In the genomic region with DNA sequence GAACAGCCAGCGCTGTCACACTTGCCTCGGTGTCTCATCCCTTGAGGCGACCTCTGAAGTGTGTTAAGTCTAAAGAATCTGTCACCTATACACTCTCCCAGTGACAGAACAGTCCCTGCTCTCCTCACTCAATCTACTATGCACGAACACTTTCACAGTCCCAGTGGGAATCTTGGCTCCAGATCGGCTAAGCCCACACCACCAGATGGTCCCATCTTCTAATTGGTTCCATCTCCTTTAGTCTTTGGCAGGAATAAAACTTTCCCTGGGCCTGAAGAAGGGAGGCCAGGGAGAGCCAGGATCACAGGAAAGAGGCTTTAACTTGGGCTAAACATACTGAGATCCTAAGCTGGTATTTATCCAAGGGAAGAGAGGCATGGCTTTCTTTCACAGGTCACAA, we compare ENCODE assay signal across 15 mouse cellular contexts. TPM values are rescaled to one million over a fixed set of nuclear protein-coding genes. Genes with fewer than 3 reads are reported as not detected.
DNase-seq lines count a peak whose midpoint lies in the region; ATAC-seq and TF ChIP-seq lines count a peak whose summit lies in the region.
"Had no signal": no experiment of that assay in that cellular context is flagged by ENCODE, and none has a peak within 500 bp of the region (broad histone marks: within the 10 kb centered on the region; RNA-seq: fewer than 3 reads in every experiment).

No protein-coding gene starts in this region.

- no peaks in the 10 kb centered on the region for H3K4me1 ChIP-seq in forebrain, postnatal 0 days (ENCODE audit: insufficient read depth)
- H3K4me1 ChIP-seq: limb, embryonic 12.5 days; midbrain, embryonic 12.5 days had no signal

- no peak for TF ChIP-seq CTCF in forebrain, postnatal 0 days (IDR thresholded peaks at IDR 0.05; ENCODE audit: low read depth)

- H3K27me3 ChIP-seq in forebrain, postnatal 0 days (ENCODE audit: insufficient read depth, low read length), result no peaks in the 10 kb centered on the region
- H3K27me3 ChIP-seq: limb, embryonic 12.5 days had no signal

- no peaks in the 10 kb centered on the region for H3K9me3 ChIP-seq in forebrain, postnatal 0 days (ENCODE audit: low read length)
- H3K9me3 ChIP-seq: limb, embryonic 12.5 days; midbrain, embryonic 12.5 days had no signal

- 45% methylated on average over 5 of the region's 5 CpGs for WGBS in forebrain, postnatal 0 days

- no peak overlapping the region for H3K9ac ChIP-seq in forebrain, postnatal 0 days
- H3K9ac ChIP-seq: limb, embryonic 12.5 days; midbrain, embryonic 12.5 days had no signal

- ATAC-seq in forebrain, postnatal 0 days, result peak; percentile 84

- H3K4me3 ChIP-seq in forebrain, postnatal 0 days (ENCODE audit: low read depth, low read length), result no peak overlapping the region
- H3K4me3 ChIP-seq: limb, embryonic 12.5 days; midbrain, embryonic 12.5 days had no signal

- no peaks in the 10 kb centered on the region for H3K36me3 ChIP-seq in forebrain, postnatal 0 days (ENCODE audit: insufficient read depth)
- H3K36me3 ChIP-seq: limb, embryonic 12.5 days; midbrain, embryonic 12.5 days had no signal

- H3K4me2 ChIP-seq in forebrain, postnatal 0 days (ENCODE audit: low read depth), result no peak overlapping the region
- H3K4me2 ChIP-seq: limb, embryonic 12.5 days; midbrain, embryonic 12.5 days had no signal

- no peak overlapping the region for H3K27ac ChIP-seq in forebrain, postnatal 0 days (ENCODE audit: low read depth, low read length)
- H3K27ac ChIP-seq: limb, embryonic 12.5 days; midbrain, embryonic 12.5 days had no signal

- peak; percentile 75 to 88 for DNase-seq in layer of hippocampus, adult 18-20 months (ENCODE audit: low spot score in 2 of 2)
- no peak for DNase-seq in layer of hippocampus, postnatal 10 days (ENCODE audit: low spot score in 2 of 2)
- peak; percentile 34 to 44 for DNase-seq in cerebellum, adult 18-20 months
- DNase-seq in forebrain, postnatal 0 days, result peak; percentile 63
- DNase-seq in left cerebral cortex, postnatal 4 days, result peak; percentile 75
- DNase-seq in urinary bladder, postnatal 10 days (ENCODE audit: low spot score), result no peak
- DNase-seq in heart, postnatal 10 days, result no peak
- DNase-seq: embryo, embryonic 11 days; heart, adult 18-20 months; kidney, adult 8-10 months; lung, adult 2 months; thymus, postnatal 36 days had no signal

- intact Hi-C loops in left cerebral cortex, postnatal 4 days (cut with DNase I), result no loop called here
- intact Hi-C loops in heart, postnatal 10 days (cut with DNase I), result no loop called here

RNA-seq across cellular contexts. Expression of gene Gria1, which starts 19.3 kb away (rescaled TPM):
- total RNA-seq in layer of hippocampus, adult 18-20 months (2021), result 100 to 1,000 TPM; 712 to 732 TPM
- total RNA-seq in layer of hippocampus, postnatal 10 days (2021), result 100 to 1,000 TPM; 456 to 489 TPM
- total RNA-seq in forebrain, postnatal 0 days (2014; rRNA removed), result 103 and 121 TPM in 2 replicates
- polyA plus RNA-seq in forebrain, postnatal 0 days (2015; fragmentation: Nextera tagmentation; extraction: Ambion mirVana), result 48.9 and 92.7 TPM in 2 replicates
- total RNA-seq in left cerebral cortex, postnatal 4 days (2021), result 100 to 1,000 TPM; 146 to 178 TPM
- total RNA-seq in heart, postnatal 10 days (2021), result under 1 TPM; 0.36 to 0.55 TPM
- total RNA-seq: hematopoietic stem cell, adult 5-6 weeks had no signal

Comparison
In these comparisons a context has a peak if more than half of its experiments do, and no peak if none do; other contexts are left out.
1. DNase-seq: peak in layer of hippocampus, adult 18-20 months (2 of 2), cerebellum, adult 18-20 months (2 of 2), forebrain, postnatal 0 days (single experiment) and left cerebral cortex, postnatal 4 days (single experiment); none in layer of hippocampus, postnatal 10 days (0 of 2), urinary bladder, postnatal 10 days (single experiment) and heart, postnatal 10 days (0 of 2).
2. RNA of gene Gria1, which starts 19.3 kb away (total RNA-seq): 712 to 732 TPM in layer of hippocampus, adult 18-20 months, 456 to 489 TPM in layer of hippocampus, postnatal 10 days, 146 to 178 TPM in left cerebral cortex, postnatal 4 days and 103 to 121 TPM in forebrain, postnatal 0 days; 0.36 to 0.55 TPM in heart, postnatal 10 days; every median in the first group is over 10 times any median in the second.